Mouse (Mus musculus): ENCODE data around the gene Rnf2.
"Not testable (repeated sequence)": the region's sequence is repeated elsewhere in the genome, so short reads cannot be mapped to it uniquely, and the experiment has no call there.

Gene Rnf2

GRCm38 (mm10) chr1:151483568-151483967, 17.2 kb downstream of the Rnf2 start:
- peak; percentile 49 for DNase-seq

- no peak for DNase-seq
Measured at GRCm38 (mm10) chr1:151482497-151482896, 18.3 kb downstream of the Rnf2 start.

GRCm38 (mm10) chr1:151472386-151472785, 28.4 kb downstream of the Rnf2 start:
- not testable (repeated sequence) for DNase-seq

GRCm38 (mm10) chr1:151471429-151471828, 29.3 kb downstream of the Rnf2 start:
- no peak for DNase-seq

- DNase-seq: no peak
Measured at GRCm38 (mm10) chr1:151466571-151466970, 34.2 kb downstream of the Rnf2 start.

GRCm38 (mm10) chr1:151464914-151465313, 35.8 kb downstream of the Rnf2 start:
- no peak for DNase-seq

GRCm38 (mm10) chr1:151461265-151461664, 39.5 kb downstream of the Rnf2 start:
- DNase-seq: peak; percentile 14

- no peak for DNase-seq
Measured at GRCm38 (mm10) chr1:151457087-151457486, 43.7 kb downstream of the Rnf2 start.

GRCm38 (mm10) chr1:151451946-151452345, 48.8 kb downstream of the Rnf2 start:
- DNase-seq: no peak

GRCm38 (mm10) chr1:151450851-151451250, 49.9 kb downstream of the Rnf2 start:
- no peak for DNase-seq

GRCm38 (mm10) chr1:151449866-151450265, 50.9 kb downstream of the Rnf2 start:
- no peak for DNase-seq

GRCm38 (mm10) chr1:151435431-151435830, 65.3 kb downstream of the Rnf2 start:
- no peak for DNase-seq

- no peak for DNase-seq
Measured at GRCm38 (mm10) chr1:151429316-151429715, 71.4 kb downstream of the Rnf2 start.

GRCm38 (mm10) chr1:151428263-151429221, 72.2 kb downstream of the Rnf2 start, which contains the start of the genes Swt1 and Trmt1l:
TSS of gene Swt1 (minus strand) at chr1:151428455.
TSS of gene Trmt1l (plus strand) at chr1:151428542.
- peak; percentile 94 for DNase-seq

GRCm38 (mm10) chr1:151427888-151428262, 72.9 kb downstream of the Rnf2 start:
- DNase-seq: no peak

- no peak for DNase-seq
Measured at GRCm38 (mm10) chr1:151426947-151427600, 73.7 kb downstream of the Rnf2 start.

- no peak for DNase-seq
Measured at GRCm38 (mm10) chr1:151422178-151422577, 78.6 kb downstream of the Rnf2 start.

GRCm38 (mm10) chr1:151409827-151410226, 90.9 kb downstream of the Rnf2 start:
- no peak for DNase-seq
